Mouse (Mus musculus) lung, adult 2 months (tissue): ENCODE measurements around the gene Cmss1.

ENCODE experiments used
- CTCF ChIP-seq: fragments of 200-500 bp; IDR thresholded peaks from 2 replicates; pipeline ENCODE4 v1.5.1; 2011; ENCODE audit warnings: mild to moderate bottlenecking, low read length, control low read depth; ENCODE audit not compliant: insufficient read depth
- POLR2A ChIP-seq: fragments of 200-500 bp; IDR thresholded peaks from 2 replicates; pipeline ENCODE4 v1.6.1; 2011; ENCODE audit warnings: low read depth, mild to moderate bottlenecking, control low read depth, low read length, borderline replicate concordance; ENCODE audit errors: extremely low read depth

GRCm38 (mm10) chr16:57509099-57509498, 97.6 kb downstream of the Cmss1 start:
- TF ChIP-seq CTCF (no peak), POLR2A (no peak)
